Mouse (Mus musculus) gastrocnemius, adult 2 months (tissue): ENCODE results near the gene Slc37a1. TPM values are rescaled to one million over a fixed set of nuclear protein-coding genes. Genes with fewer than 3 reads are reported as not detected.

Experiments used
- DNase-seq: peaks from one replicate; pipeline ENCODE4 v3.0.0; 2022
- H3K27ac ChIP-seq: fragments of 200-600 bp; 2 replicates; pipeline ENCODE4 v1.8.1; 2022; ENCODE audit warnings: mild to moderate bottlenecking
- H3K4me3 ChIP-seq: fragments of 200-600 bp; 2 replicates; pipeline ENCODE4 v1.8.1; 2022; ENCODE audit warnings: mild to moderate bottlenecking, moderate library complexity
- CTCF ChIP-seq: fragments of 200-600 bp; IDR thresholded peaks from 2 replicates; pipeline ENCODE4 v1.8.1; 2022; ENCODE audit warnings: antibody characterized with exemption, mild to moderate bottlenecking, moderate library complexity
- intact Hi-C: fragments of 180-260 bp; cut with DNase I; formaldehyde crosslinking; loops from one replicate; pipeline ENCODE4 v1.15.1; 2025
- total RNA-seq, 2 experiments: library from RNA; stranded (reverse); gene quantifications; 2 replicates each; pipeline ENCODE4 v1.2.3; 2021

Gene Slc37a1
- total RNA-seq, 2 experiments from 2014 or later = 3.0 to 4.2 TPM

DNA sequence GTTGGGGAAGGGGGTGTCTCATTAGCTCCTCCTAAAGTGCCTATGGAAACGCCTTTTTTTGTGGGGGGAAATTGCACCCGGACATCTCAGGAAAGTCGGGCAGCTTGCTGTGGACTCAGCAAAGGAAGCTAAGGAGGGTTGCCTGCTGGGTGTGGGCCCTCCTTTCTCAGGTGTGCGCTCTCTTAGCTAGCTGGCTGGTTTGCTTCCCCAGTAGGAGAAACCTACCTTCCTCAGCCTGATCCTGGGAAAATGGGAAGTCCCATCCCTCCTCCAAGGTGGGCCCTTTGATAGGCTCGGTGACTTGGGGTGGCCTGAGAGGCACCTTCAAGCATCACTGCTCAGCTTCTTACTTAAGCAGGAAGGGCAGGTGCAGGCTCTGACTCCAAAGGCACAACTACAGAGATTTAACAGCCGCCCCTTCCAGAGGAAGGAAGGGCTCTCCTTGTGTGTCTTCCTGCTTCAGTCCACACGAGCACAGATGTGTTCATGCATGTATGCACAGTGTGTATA, 100.2 kb downstream of the Slc37a1 start:
- intact Hi-C loops = no loop called here
- DNase-seq = no peak
- Histone ChIP-seq H3K27ac (peak overlapping the region; percentile 70), H3K4me3 (peak overlapping the region; percentile 74)
- no peak for TF ChIP-seq CTCF

- no peak for DNase-seq
- TF ChIP-seq CTCF = no peak
- intact Hi-C loops = no loop called here
- Histone ChIP-seq H3K27ac (no peak overlapping the region), H3K4me3 (no peak overlapping the region)
Observed at GRCm38 (mm10) chr17:31389432-31390050, 102.9 kb downstream of the Slc37a1 start.

DNA sequence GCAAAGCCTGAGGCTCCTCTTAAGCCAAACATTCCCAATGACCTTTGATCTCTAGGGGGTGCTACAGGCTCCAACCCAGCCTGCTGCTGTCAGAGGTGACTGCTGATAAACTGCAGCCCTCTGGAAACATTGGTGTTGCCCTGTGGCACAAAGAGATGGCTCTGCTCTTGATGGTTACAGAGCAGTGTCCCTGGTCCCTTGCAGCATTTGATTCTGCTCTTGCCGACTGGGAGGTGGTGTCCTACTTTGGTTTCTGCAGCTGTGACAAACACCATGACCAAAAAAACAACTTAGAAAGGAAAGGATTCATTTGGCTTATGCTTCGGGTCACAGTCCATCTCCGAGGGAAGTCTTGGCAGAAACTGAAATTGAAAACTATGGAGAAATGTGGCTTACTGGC, 104.9 kb downstream of the Slc37a1 start:
- intact Hi-C loops = no loop called here
- no peak for DNase-seq
- no peak overlapping the region for H3K4me3 ChIP-seq
- no peak overlapping the region for H3K27ac ChIP-seq
- no peak for TF ChIP-seq CTCF

- no peak for DNase-seq
- Histone ChIP-seq H3K27ac (no peak overlapping the region), H3K4me3 (no peak overlapping the region)
- TF ChIP-seq CTCF = no peak
- intact Hi-C loops = no loop called here
Observed at GRCm38 (mm10) chr17:31392041-31392440, 105.4 kb downstream of the Slc37a1 start.

- DNase-seq = no peak
- TF ChIP-seq CTCF = no peak
- H3K27ac ChIP-seq = no peak overlapping the region
- H3K4me3 ChIP-seq = no peak overlapping the region
- intact Hi-C loops = no loop called here
Observed at GRCm38 (mm10) chr17:31393811-31394210, 107.2 kb downstream of the Slc37a1 start.

GRCm38 (mm10) chr17:31400294-31400693, 113.7 kb downstream of the Slc37a1 start:
- H3K27ac ChIP-seq = no peak overlapping the region
- intact Hi-C loops = no loop called here
- H3K4me3 ChIP-seq = no peak overlapping the region
- TF ChIP-seq CTCF = no peak
- no peak for DNase-seq

Other genes with a start within 250 kb of the Slc37a1 start
- gene Abcg1, start 229.1 kb upstream of the Slc37a1 start, total RNA-seq = 1 to 10 TPM in 1 of 2 experiments, under 1 TPM in 1; 0.89 to 2.5 TPM
- gene Tff3, start 157.1 kb upstream of the Slc37a1 start, total RNA-seq = not detected
- gene Tff2, start 142.5 kb upstream of the Slc37a1 start, total RNA-seq = not detected
- not detected for gene Tff1, start 121.5 kb upstream of the Slc37a1 start, total RNA-seq
- not detected for gene Tmprss3, start 87.8 kb upstream of the Slc37a1 start, total RNA-seq
- gene Ubash3a, start 78.9 kb upstream of the Slc37a1 start, total RNA-seq = not detected
- 10 to 100 TPM in 1 of 2 experiments, 1 to 10 TPM in 1; 4.7 to 17.5 TPM for gene Rsph1, start 9.4 kb upstream of the Slc37a1 start, total RNA-seq
- gene Pde9a, start 99.4 kb downstream of the Slc37a1 start, total RNA-seq = 1 to 10 TPM; 1.8 to 3.3 TPM
- gene Wdr4, start 233.2 kb downstream of the Slc37a1 start, total RNA-seq = 1 to 10 TPM; 4.3 to 7.7 TPM
- 100 to 1,000 TPM; 451 to 524 TPM for gene Ndufv3, start 233.3 kb downstream of the Slc37a1 start, total RNA-seq